Mouse (Mus musculus) CH12.LX (cell line): ENCODE results near the gene Ift140. TPM values are rescaled to one million over a fixed set of nuclear protein-coding genes. Genes with fewer than 3 reads are reported as not detected.

ENCODE experiments used
- DNase-seq: peaks from one replicate; pipeline ENCODE4 v3.0.0-alpha.2; 2013; ENCODE audit errors: extremely low read depth
- H3K27ac ChIP-seq: 2 replicates; pipeline ENCODE4 v1.5.1; 2012; ENCODE audit warnings: low read depth, mild to moderate bottlenecking, control low read depth, moderate library complexity; ENCODE audit not compliant: insufficient read depth
- H3K27me3 ChIP-seq: replicated peaks from 2 replicates; pipeline ENCODE3; 2012; ENCODE audit warnings: inconsistent platforms
- H3K36me3 ChIP-seq, 2 experiments: replicated peaks in 1 of 2; 2 replicates each; pipeline versions ENCODE3 to v1.6.1; 2012; ENCODE audit warnings: inconsistent platforms in 1 of 2, low read length in 1 of 2, mild to moderate bottlenecking in 1 of 2, mixed read lengths in 1 of 2, moderate library complexity in 1 of 2; ENCODE audit not compliant: control insufficient read depth in 1 of 2, insufficient read depth in 1 of 2
- H3K4me1 ChIP-seq, 2 experiments: 2 replicates each; pipeline ENCODE4 v1.6.1; 2012; ENCODE audit warnings: inconsistent platforms in 1 of 2, moderate library complexity in 1 of 2; ENCODE audit not compliant: insufficient read depth in 2 of 2, control insufficient read depth in 1 of 2
- H3K4me2 ChIP-seq: 2 replicates; pipeline ENCODE4 v1.6.1; 2012; ENCODE audit warnings: low read depth, mild to moderate bottlenecking, control low read depth; ENCODE audit not compliant: poor library complexity, insufficient read depth, severe bottlenecking
- H3K4me3 ChIP-seq, 3 experiments: fragments of 150-350 bp in 1 of 3; sonication (generic) in 1 of 3; replicated peaks in 1 of 3; 2 replicates each; pipeline versions ENCODE3 to v1.5.1; 2011 to 2012; ENCODE audit warnings: low read depth in 2 of 3, low read length in 2 of 3, mild to moderate bottlenecking in 2 of 3, moderate library complexity in 2 of 3, control low read depth in 1 of 3, improper control_type of control experiment in 1 of 3, inconsistent platforms in 1 of 3, mixed read lengths in 1 of 3; ENCODE audit not compliant: poor library complexity in 1 of 3
- H3K79me2 ChIP-seq: replicated peaks from 2 replicates; pipeline ENCODE4 v1.6.1; 2012; ENCODE audit warnings: mild to moderate bottlenecking, moderate library complexity; ENCODE audit not compliant: control insufficient read depth, poor library complexity, insufficient read depth, severe bottlenecking; ENCODE audit errors: extremely low read depth
- H3K9ac ChIP-seq: 2 replicates; pipeline ENCODE4 v1.6.1; 2012; ENCODE audit warnings: low read depth, mild to moderate bottlenecking, control low read depth, moderate library complexity; ENCODE audit not compliant: insufficient read depth
- H3K9me3 ChIP-seq: replicated peaks from 2 replicates; pipeline ENCODE3; 2012; ENCODE audit warnings: low read length, inconsistent platforms, mixed read lengths
- CHD1 ChIP-seq: IDR thresholded peaks from 2 replicates; pipeline ENCODE4 v1.6.1; 2012; ENCODE audit warnings: low read depth, low read length, improper control_type of control experiment, inconsistent platforms
- E2F4 ChIP-seq: IDR thresholded peaks from 2 replicates; pipeline ENCODE4 v1.6.1; 2011; ENCODE audit warnings: low read depth, low read length, improper control_type of control experiment; ENCODE audit not compliant: insufficient replicate concordance
- ELF1 ChIP-seq: IDR thresholded peaks from 2 replicates; pipeline ENCODE4 v1.6.1; 2014; ENCODE audit warnings: low read depth, mild to moderate bottlenecking, inconsistent platforms, low read length, improper control_type of control experiment
- ETS1 ChIP-seq: conservative IDR thresholded peaks from 2 replicates; pipeline ENCODE4 v1.6.1; 2012; ENCODE audit warnings: low read depth, mild to moderate bottlenecking, inconsistent platforms, low read length, improper control_type of control experiment, moderate library complexity
- HCFC1 ChIP-seq: IDR thresholded peaks from 2 replicates; pipeline ENCODE4 v1.6.1; 2012; ENCODE audit warnings: low read depth, mild to moderate bottlenecking, inconsistent platforms, low read length, improper control_type of control experiment
- IRF4 ChIP-seq: IDR thresholded peaks from 2 replicates; pipeline ENCODE4 v1.6.1; 2014; ENCODE audit warnings: low read depth, mild to moderate bottlenecking, inconsistent platforms, low read length, improper control_type of control experiment
- JUN ChIP-seq: IDR thresholded peaks from 2 replicates; pipeline ENCODE4 v1.6.1; 2011; ENCODE audit warnings: low read depth, mild to moderate bottlenecking, low read length, improper control_type of control experiment, moderate library complexity; ENCODE audit not compliant: insufficient read depth
- MAZ ChIP-seq: IDR thresholded peaks from 2 replicates; pipeline ENCODE4 v1.6.1; 2012; ENCODE audit warnings: low read depth, mild to moderate bottlenecking, inconsistent platforms, low read length, improper control_type of control experiment, moderate library complexity
- MEF2A ChIP-seq: IDR thresholded peaks from 2 replicates; pipeline ENCODE4 v1.6.1; 2014; ENCODE audit warnings: low read depth, mild to moderate bottlenecking, inconsistent platforms, low read length, improper control_type of control experiment, borderline replicate concordance
- MYC ChIP-seq: IDR thresholded peaks from 2 replicates; pipeline ENCODE4 v1.6.1; 2011; ENCODE audit warnings: low read depth, mild to moderate bottlenecking, improper control_type of control experiment, low read length
- PAX5 ChIP-seq: IDR thresholded peaks from 2 replicates; pipeline ENCODE4 v1.6.1; 2012; ENCODE audit warnings: low read length, inconsistent platforms, mixed read lengths
- POLR2A ChIP-seq: IDR thresholded peaks from 2 replicates; pipeline ENCODE4 v1.6.1; 2011; ENCODE audit warnings: low read depth, mild to moderate bottlenecking, improper control_type of control experiment, low read length
- POLR2AphosphoS2 ChIP-seq: IDR thresholded peaks from 2 replicates; pipeline ENCODE4 v1.6.1; 2011; ENCODE audit warnings: low read depth, low read length, improper control_type of control experiment
- RAD21 ChIP-seq: IDR thresholded peaks from 2 replicates; pipeline ENCODE4 v1.6.1; 2011; ENCODE audit warnings: low read depth, mild to moderate bottlenecking, low read length, improper control_type of control experiment, moderate library complexity
- RCOR1 ChIP-seq: conservative IDR thresholded peaks from 2 replicates; pipeline ENCODE4 v1.6.1; 2012; ENCODE audit warnings: low read depth, mild to moderate bottlenecking, inconsistent platforms, low read length, improper control_type of control experiment
- SIN3A ChIP-seq: IDR thresholded peaks from 2 replicates; pipeline ENCODE4 v1.6.1; 2012; ENCODE audit warnings: low read length, improper control_type of control experiment, inconsistent platforms
- SMC3 ChIP-seq: IDR thresholded peaks from 2 replicates; pipeline ENCODE4 v1.6.1; 2011; ENCODE audit warnings: low read depth, low read length, improper control_type of control experiment
- TBP ChIP-seq: conservative IDR thresholded peaks from 2 replicates; pipeline ENCODE4 v1.6.1; 2011; ENCODE audit warnings: low read depth, low read length, improper control_type of control experiment
- UBTF ChIP-seq: IDR thresholded peaks from 2 replicates; pipeline ENCODE4 v1.6.1; 2012; ENCODE audit warnings: low read depth, mild to moderate bottlenecking, inconsistent platforms, low read length, improper control_type of control experiment, moderate library complexity
- ZC3H11A ChIP-seq: IDR thresholded peaks from 2 replicates; pipeline ENCODE4 v1.6.1; 2012; ENCODE audit warnings: low read depth, mild to moderate bottlenecking, inconsistent platforms, low read length, improper control_type of control experiment
- ZKSCAN1 ChIP-seq: IDR thresholded peaks from 2 replicates; pipeline ENCODE4 v1.6.1; 2012; ENCODE audit warnings: low read depth, inconsistent platforms, low read length, improper control_type of control experiment, borderline replicate concordance
- ZMIZ1 ChIP-seq: IDR thresholded peaks from 2 replicates; pipeline ENCODE4 v1.6.1; 2012; ENCODE audit warnings: low read depth, mild to moderate bottlenecking, inconsistent platforms, low read length, improper control_type of control experiment
- ZNF384 ChIP-seq: IDR thresholded peaks from 2 replicates; pipeline ENCODE4 v1.6.1; 2012; ENCODE audit warnings: low read depth, low read length, improper control_type of control experiment, inconsistent platforms
- dilution Hi-C: fragments of 300-500 bp; cut with MboI; formaldehyde crosslinking; loops from 2 replicates; pipeline ENCODE4 v1.14.3; 2020; ENCODE audit warnings: low sequenced_read_pairs; ENCODE audit not compliant: extremely low pct_unique_long_range_greater_than_20kb, extremely low pct_ligation_motif_present
- in situ Hi-C: fragments of 300-500 bp; cut with MboI; formaldehyde crosslinking; loops from 3 replicates; pipeline ENCODE4 v1.14.3; 2019; ENCODE audit warnings: low sequenced_read_pairs, low pct_ligation_motif_present, low pct_unique_long_range_greater_than_20kb, mixed read lengths
- polyA plus RNA-seq: library from polyadenylated mRNA; unstranded; fragments of >175 nt; gene quantifications from 2 replicates; pipeline ENCODE4 v1.2.1, GENCODE M21; 2012; ENCODE audit warnings: low read depth; ENCODE audit not compliant: insufficient read length
- total RNA-seq, 2 experiments: library from RNA; depleted of rRNA; stranded (reverse); fragments of 300-350 nt in 1 of 2; fragments of >200 nt in 1 of 2; gene quantifications; 2 replicates each; pipeline ENCODE4 v1.2.3; 2012 to 2014

The Ift140 gene
- total and polyA plus RNA-seq, 3 experiments = 24.4 to 34.8 (median 26.4) TPM

DNA sequence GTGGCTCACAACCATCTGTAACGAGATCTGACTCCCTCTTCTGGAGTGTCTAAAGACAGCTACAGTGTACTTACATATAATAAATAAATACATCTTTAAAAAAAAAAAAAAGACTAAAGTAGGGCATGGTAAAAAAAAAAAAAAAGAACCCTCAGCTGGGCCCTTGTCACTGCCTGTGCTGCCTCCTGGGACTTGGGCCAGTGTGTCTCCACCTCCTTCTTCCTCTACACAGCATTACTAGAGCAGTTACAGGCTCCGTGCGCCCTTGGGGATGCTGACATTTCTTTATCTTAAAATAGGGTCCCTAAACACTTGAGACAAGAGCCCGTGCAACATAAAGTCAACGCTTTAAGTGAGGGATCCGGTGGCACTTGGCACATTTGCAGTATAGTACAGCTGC, 31.3 kb downstream of the Ift140 start:
- Histone ChIP-seq H3K27me3 (no peaks in the 10 kb centered on the region), H3K79me2 (no peaks in the 10 kb centered on the region), H3K27ac (peak overlapping the region; percentile 85), H3K36me3 (peaks cover 27 to 45% of the 10 kb centered on the region in 2 experiments), H3K4me3 (peak overlapping the region in 1 of 3 experiments; percentile 35), H3K4me2 (peak overlapping the region; percentile 40; the same call in 1 of the 2 replicates), H3K9ac (no peak overlapping the region), H3K9me3 (no peaks in the 10 kb centered on the region), H3K4me1 (peaks cover 30 to 60% of the 10 kb centered on the region in 2 experiments)
- in situ Hi-C loops (no loop called here), dilution Hi-C loops (no loop called here)
- peak; percentile 62 for DNase-seq
- TF ChIP-seq MEF2A (0 out of 2 replicates have a peak, but pooled peaks have one; percentile 4), RCOR1 (no peak), POLR2AphosphoS2 (no peak), ZKSCAN1 (no peak), ZC3H11A (no peak), ZNF384 (peak; percentile 94), HCFC1 (no peak), SMC3 (no peak), UBTF (no peak), MYC (no peak), ELF1 (no peak), MAZ (no peak), SIN3A (no peak), TBP (no peak), PAX5 (no peak), IRF4 (no peak), E2F4 (no peak), ZMIZ1 (no peak), POLR2A (no peak), ETS1 (peak; percentile 44; the same call in 1 of the 2 replicates), CHD1 (no peak)

GRCm38 (mm10) chr17:25053274-25053673, 37.4 kb downstream of the Ift140 start:
- Histone ChIP-seq H3K9me3 (no peaks in the 10 kb centered on the region), H3K36me3 (peaks cover 48 to 96% of the 10 kb centered on the region in 2 experiments), H3K27ac (no peak overlapping the region), H3K4me2 (no peak overlapping the region), H3K27me3 (no peaks in the 10 kb centered on the region), H3K4me1 (peaks cover 0 to 20% of the 10 kb centered on the region in 2 experiments; a peak in 2 of 4 replicates), H3K9ac (no peak overlapping the region), H3K4me3 (no peak overlapping the region), H3K79me2 (no peaks in the 10 kb centered on the region)
- TF ChIP-seq ZMIZ1 = no peak
- TF ChIP-seq RCOR1 = no peak
- no peak for TF ChIP-seq JUN
- TF ChIP-seq RAD21 = no peak
- in situ Hi-C loops = no loop called here
- no peak for DNase-seq
- dilution Hi-C loops = no loop called here
